Mouse (Mus musculus) spleen, postnatal 4 days (tissue): ENCODE results near the gene Slc17a5.

Experiments
- DNase-seq, 2 experiments: peaks; one replicate each; pipeline ENCODE4 v3.0.0; 2022; ENCODE audit warnings: low spot score in 2 of 2

Gene Slc17a5

DNA sequence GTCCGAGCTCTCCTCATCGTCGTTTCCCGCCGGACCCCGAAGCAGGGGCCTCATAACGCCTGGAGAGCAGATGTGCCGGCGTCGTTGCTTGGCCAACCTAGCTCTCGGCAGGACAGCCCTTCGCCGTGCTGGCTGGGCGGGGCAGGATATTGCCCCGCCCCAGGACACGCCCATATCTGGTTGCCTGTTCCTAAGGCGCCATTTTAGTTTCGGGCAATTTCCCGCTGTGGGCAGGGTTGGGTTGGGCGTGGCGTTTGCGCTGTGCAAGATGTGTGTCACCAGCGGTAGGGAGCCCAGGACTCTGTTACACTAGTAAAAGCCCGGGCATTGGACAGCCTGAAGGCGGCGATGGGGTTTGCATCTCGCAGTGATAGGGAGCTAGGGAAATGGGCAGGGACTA is at the start of gene Slc17a5:
Gene Slc17a5 (minus strand): TSS at position 128 of the 400 bp plus-strand sequence.
- peak; percentile 94 to 97 for DNase-seq

- DNase-seq, result no peak
Measured at GRCm38 (mm10) chr9:78633976-78634375, 46.1 kb upstream of the Slc17a5 start.

- no peak for DNase-seq
Measured at GRCm38 (mm10) chr9:78631755-78632434, 44.1 kb upstream of the Slc17a5 start.

DNA sequence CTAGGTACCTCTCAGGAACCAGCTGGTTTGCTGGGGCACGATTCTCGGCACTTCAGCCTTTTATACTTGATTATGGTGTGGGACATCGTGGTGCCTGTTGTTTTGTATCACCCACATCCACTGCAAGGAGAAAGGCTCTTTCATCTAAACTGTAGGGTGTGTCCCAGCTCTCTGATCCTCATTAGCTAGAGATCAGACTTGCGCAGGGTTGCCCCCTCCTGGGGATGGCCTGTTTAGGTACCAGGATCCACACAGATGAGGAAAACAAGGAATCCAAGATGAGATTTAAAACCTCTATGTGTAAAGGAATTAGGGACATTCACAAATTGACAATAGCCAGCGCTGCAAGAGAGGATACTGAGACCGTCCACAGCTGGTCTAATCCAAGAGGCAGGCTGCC is 42.1 kb upstream of the Slc17a5 start:
- DNase-seq, result no peak

DNA sequence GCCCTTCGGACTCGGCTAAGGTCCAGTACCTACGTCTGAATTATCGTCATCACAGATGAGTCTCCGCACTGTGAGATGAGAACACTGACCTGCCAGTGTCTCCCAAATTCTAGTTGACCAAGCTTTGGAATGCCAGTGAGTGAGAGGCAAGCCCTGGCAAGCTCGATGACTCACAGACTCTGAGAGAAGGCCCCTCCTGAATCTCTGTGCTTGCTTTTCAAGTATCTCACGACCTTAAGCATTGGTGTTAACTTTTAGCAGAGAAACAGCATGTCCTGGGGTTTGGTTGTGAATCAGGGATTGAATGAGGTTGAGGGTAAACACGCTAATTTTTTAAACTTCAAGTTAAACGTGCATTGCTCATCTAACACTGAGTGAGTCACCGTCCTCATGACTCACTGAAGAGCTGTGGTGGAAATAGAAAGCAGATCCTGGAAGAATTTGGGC is 35.5 kb upstream of the Slc17a5 start:
- DNase-seq, result no peak

GRCm38 (mm10) chr9:78619285-78619684 is 31.4 kb upstream of the Slc17a5 start:
- DNase-seq, result no peak

DNA sequence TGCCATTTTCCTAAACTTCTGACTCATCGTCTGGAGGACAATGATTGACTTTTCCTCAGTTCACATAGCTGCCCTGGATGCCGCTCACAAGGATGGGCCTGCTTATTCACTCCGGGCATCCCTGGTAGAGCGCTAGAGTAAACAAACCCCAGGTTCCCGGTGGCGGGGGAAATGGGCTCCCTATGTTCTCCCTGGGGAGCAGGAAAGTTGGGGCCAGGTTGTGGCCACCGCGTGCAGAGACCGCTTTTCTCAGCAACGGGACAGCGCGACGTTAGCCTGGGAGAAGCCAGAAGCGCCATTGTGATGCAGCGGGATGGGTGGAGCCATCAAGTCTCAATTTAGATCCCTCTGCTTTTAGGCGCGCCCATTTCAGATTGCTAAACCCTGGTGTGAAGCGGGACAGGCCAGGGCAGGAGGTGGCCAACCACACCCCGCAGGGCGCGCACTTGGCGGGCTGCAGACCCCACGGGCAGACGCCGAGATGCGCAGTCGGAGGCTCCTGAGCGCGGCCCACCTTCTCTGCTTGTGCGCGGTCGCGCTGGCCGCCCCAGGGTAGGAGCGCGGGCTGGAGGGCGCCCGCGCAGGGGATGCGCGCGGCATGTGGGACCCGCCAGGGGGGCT is 27.7 kb upstream of the Slc17a5 start, which contains the start of gene Cd109:
Gene Cd109 (plus strand): TSS at position 146 of the 621 bp plus-strand sequence.
- DNase-seq, result no peak

- no peak for DNase-seq
Measured at GRCm38 (mm10) chr9:78614201-78614600, 26.4 kb upstream of the Slc17a5 start.

DNA sequence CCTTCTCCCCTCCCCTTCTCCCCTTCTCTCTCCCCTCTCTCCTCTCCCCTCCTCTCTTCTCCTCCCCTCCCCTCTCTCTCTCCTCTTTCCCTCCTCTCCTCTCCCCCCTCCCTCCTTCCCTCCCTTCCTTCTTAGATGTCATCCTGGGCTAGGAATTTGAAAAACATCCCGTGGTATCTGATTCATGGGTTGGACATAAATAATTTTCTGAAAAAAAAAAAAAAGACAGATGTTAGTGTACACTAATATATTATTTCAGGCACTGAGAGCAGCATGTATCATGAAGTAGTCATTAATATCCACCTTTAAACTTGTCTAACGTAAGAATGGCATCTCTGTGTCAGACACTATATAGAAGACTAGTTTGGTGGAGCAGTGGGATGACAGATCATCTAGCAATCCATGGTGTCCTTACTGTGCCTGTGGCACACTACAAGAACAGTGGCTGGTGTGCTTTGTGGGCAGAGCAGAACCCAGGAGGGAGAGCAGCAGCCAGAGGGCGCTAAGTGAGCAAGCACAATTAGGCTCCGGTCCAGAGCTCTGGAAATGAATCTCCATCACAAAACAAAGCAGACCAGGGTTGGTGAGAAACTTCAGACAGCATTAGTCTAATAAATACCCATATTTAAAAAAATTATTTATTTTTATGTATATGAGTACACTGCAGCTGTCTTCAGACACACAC is 13.3 kb upstream of the Slc17a5 start:
- DNase-seq, result no peak

DNA sequence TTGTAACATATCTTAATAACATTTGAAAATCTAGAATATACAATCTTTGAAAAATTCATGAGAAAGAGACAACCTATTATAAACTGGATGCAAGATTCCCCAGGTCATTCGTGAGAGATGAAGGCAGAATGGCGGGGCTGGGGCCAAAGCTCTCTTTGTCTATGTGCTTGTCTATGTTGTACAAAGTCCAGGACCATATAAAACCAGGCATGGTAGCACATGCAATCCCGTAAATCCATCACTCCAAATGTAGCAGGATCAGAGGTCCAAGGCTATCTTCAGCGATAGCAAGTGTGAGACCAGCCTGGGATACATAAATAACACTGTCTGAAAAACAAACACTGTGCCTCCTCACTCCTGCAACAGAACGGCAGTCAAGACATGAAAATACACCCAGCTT is 12.1 kb upstream of the Slc17a5 start:
- no peak for DNase-seq

DNA sequence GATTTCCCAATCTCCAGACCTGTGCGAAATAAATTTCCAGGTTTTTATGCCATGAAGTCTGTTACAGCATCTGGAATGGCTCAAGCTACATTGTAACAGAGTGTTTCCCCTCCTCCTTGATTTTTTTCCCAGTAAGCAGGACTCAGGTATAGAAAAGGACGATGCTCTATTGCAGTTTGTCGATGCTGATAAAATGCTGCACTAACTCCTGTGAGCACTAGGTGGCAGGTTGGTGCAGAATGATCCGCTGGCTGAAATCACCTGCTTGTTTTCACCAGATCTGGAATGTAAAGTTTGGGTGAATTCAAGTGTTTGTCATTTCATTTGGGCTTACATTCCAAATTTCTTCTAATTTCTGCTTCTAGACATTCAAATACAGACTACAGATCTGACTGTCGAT is 9.0 kb upstream of the Slc17a5 start:
- DNase-seq, result no peak

- no peak for DNase-seq
Measured at GRCm38 (mm10) chr9:78595769-78596555, 8.1 kb upstream of the Slc17a5 start.

- DNase-seq, result no peak
Measured at GRCm38 (mm10) chr9:78595257-78595656, 7.4 kb upstream of the Slc17a5 start.

- DNase-seq, result no peak
Measured at GRCm38 (mm10) chr9:78590471-78590870, 2.6 kb upstream of the Slc17a5 start.

- DNase-seq, result peak in 1 of 2 experiments; percentile 25
Measured at GRCm38 (mm10) chr9:78588411-78589033, 681 bp upstream of the Slc17a5 start.

DNA sequence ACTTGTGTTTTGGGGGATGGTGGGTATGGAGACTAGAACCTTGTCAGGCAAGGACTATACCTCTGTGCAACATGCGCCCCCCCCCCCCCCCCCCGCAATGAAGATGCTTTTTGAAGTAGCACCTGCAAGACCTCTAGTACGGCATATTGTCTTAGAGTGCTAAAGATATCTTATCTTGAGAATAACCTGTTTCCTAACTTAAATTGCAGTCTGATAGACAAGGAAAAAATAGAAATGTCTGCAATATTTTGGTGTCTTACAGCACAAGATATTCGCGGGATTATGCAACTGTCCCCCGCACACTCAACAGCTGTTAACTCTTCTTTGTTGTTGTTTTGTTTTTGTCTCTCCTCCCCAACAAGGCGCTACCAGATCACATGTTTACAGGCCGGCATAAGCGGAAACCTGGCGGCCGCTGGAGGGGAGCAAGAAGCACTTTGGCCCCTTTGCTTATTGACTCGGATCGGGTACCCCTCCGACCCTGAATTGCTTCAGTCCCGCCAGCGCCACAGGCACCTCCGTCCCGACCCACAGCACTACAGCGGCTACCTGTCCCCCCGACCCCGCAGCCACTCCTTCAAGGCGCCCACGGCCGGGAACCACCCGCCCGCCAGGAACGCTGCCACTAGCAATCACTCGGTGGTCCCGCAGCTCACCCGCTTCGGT is 490 bp downstream of the Slc17a5 start:
- DNase-seq, result no peak

GRCm38 (mm10) chr9:78579644-78580396 is 8.0 kb downstream of the Slc17a5 start:
- DNase-seq, result no peak

- no peak for DNase-seq
Measured at GRCm38 (mm10) chr9:78578824-78579223, 9.0 kb downstream of the Slc17a5 start.

DNA sequence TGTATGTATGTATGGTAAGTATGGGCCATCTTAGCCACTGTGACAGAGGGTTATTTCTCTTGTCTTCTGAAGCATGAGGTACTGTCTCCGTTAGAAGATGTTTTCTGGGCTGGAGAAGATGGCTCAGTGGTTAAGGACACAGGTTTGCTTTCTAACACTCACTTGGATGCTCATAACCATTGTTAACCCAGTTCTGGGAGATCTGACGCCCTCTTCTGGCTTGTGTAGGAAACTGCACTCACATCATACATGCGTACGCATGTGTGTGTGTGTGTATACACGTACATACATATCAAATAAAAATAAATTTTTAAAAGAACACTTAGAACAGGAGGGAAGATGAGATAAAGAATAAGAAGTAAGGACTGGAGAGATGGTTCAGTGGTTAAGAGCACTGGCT is 11.4 kb downstream of the Slc17a5 start:
- DNase-seq, result no peak

DNA sequence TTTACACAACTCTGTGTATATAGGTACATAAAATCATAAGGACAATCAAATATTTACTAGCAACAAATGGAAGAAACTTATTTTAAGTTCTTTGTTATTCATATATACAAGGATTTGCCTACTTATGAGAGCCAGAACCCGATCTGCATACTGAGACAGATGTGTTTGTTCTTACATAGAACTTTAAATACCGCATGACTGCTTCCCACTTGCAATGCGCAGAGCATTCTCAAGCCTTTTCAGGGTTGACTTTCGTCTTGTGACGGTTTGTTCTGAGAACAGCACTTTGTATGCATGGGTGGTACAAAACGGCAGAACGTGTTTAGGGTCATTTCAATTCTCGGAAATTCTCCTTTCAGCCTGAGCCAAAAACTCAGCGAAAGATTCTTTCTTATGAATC is 17.9 kb downstream of the Slc17a5 start:
- DNase-seq, result no peak
